Mouse (Mus musculus): ENCODE results near the gene Btbd9. TPM values are rescaled to one million over a fixed set of nuclear protein-coding genes. Genes with fewer than 3 reads are reported as not detected.

Btbd9 gene
- polyA plus RNA-seq, 1 experiment from 2014 or later: 59.8 TPM

DNA sequence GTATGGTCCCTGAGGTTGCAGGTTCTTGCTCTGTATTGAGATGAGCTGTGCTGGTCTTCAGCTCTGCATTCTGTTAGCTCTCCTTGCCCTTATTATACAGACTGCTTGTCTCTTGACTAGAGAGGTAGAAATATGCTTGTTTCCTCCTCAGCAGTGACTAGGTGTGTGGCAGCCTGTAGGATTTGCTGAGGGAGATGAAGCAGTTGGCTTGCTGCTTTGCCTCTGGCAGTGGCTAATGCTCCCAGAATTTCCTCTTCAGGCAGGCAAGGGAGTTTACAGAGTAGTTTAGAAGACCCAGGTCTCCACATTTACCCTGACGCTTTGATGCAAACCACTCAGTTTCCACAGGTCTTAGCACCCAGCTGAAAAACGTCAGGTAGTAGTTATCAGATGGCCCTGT is 382.7 kb downstream of the Btbd9 start:
- Histone ChIP-seq H3K27me3 (ENCODE audit: insufficient read depth, poor library complexity, severe bottlenecking) (no peaks in the 10 kb centered on the region), H3K27ac (peak overlapping the region; percentile 69), H3K4me1 (peaks cover 98% of the 10 kb centered on the region), H3K36me3 (peaks cover 13% of the 10 kb centered on the region), H3K9me3 (no peaks in the 10 kb centered on the region), H3K4me3 (no peak overlapping the region)
- DNase-seq (ENCODE audit: low spot score): peak; percentile 53
- WGBS: 39% methylated on average over 2 of the region's 2 CpGs

DNA sequence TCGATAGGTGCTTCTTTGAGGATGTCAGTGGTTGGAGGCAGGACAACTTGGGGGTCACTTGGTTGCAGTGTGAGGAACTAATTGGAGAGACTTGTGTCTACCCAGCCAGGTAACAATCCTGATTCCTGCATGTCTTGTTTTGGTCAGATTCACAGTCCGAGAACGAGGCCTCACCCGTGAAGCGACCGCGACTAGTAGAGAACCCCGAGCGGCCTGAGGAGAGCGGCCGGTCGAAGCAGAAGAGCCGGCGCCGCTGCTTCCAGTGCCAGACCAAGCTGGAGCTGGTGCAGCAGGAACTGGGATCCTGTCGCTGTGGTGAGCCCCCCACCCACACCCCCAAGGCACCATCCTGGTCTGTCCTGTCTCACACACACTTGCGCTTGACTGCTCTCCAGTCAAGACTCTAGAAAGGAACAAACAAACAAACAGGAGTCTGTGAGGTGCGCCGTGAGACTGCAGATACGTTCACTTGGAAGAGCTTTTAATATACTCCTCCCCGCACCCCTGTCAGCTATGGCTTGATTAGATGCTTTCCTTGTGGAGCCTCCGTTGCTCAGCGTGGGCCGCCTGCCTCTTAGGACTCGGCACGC is 383.8 kb downstream of the Btbd9 start:
- Histone ChIP-seq H3K9me3 (no peaks in the 10 kb centered on the region), H3K27me3 (ENCODE audit: insufficient read depth, poor library complexity, severe bottlenecking) (no peaks in the 10 kb centered on the region), H3K4me3 (no peak overlapping the region), H3K4me1 (peaks cover 98% of the 10 kb centered on the region), H3K27ac (peak overlapping the region; percentile 37; the same call in 1 of the 2 replicates), H3K36me3 (peaks cover 13% of the 10 kb centered on the region)
- DNase-seq (ENCODE audit: low spot score): peak; percentile 69
- WGBS: 87% methylated on average over 26 of the region's 26 CpGs

DNA sequence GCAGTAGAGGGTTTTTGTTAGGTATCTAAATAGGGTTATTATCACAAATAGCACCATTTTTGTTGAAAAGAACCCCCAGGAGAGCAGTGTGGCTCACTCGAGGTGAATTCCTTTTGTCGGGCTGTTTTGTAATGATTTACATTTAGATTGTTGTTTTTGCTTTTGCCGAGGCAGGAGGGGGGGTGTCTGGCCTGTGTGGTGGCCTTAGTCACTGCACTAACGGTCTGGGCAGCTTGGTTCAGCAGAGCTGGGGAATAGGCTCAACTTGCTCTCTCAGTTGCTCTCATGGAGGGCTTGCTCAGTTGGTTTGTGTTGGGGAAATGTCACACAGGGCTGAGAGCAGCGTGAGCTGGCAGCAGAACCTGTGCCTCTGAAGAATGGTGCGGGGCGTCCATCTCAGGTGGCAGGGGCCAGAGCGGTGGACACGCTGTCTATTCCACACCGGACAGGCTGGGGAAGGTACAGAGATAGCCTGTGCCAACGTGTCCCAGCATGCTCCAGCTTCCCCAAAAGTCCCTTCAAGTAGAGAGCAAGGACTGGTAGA is 385.1 kb downstream of the Btbd9 start:
- H3K4me3 ChIP-seq: no peak overlapping the region
- peaks cover 96% of the 10 kb centered on the region for H3K4me1 ChIP-seq
- H3K27me3 ChIP-seq (ENCODE audit: insufficient read depth, poor library complexity, severe bottlenecking): no peaks in the 10 kb centered on the region
- peak overlapping the region; percentile 37 for H3K27ac ChIP-seq
- DNase-seq (ENCODE audit: low spot score): peak; percentile 66
- H3K9me3 ChIP-seq: no peaks in the 10 kb centered on the region
- WGBS: 70% methylated on average over 11 of the region's 11 CpGs
- H3K36me3 ChIP-seq: peaks cover 13% of the 10 kb centered on the region

DNA sequence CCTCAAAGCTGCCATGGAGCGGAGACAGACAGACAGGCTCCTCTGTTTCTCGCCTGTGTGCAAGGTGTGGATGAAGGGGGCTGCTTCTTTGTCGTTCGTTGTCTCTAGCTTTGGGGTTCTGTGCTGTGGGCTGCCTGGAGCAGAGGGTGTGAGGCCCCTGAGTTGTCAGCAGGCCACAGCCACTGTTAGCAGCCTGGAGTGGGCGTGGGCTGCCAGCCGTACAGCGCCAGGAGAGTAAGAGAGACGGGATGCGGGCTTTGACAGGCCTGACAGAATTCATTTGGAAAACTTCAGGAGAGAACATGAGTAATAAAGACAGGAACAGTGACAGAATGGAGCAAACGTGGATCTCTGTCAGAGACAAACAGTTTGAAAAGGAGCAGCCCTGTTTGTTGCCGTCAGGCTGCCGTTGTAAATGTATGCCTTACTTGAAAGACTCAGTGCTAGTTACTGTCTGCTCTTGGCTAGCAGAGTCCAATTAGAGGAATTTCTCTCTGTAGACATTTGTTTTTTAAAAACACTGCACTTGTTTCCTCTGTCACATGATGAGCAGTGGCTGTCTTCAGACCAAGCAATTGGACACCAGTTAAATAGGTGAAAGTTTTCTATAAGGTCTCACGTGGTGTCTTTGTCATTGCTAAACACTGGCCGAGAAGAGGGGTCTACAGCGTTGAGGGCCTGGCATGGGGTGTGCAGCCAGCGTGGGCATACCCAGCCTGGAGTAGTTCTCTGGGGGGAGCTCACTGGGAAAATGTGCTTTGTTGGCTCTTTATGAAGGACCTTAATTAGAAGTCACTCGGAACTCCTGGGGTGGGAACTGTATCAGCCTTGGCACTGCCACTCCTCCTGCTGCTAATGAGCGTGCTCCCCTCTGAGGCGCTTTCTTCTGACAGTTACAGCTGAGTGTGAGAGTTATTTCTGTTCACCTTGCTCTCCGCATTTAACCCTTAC is 388.0 kb downstream of the Btbd9 start:
- Histone ChIP-seq H3K27me3 (ENCODE audit: insufficient read depth, poor library complexity, severe bottlenecking) (no peaks in the 10 kb centered on the region), H3K4me3 (peak overlapping the region; percentile 37), H3K4me1 (peaks cover 73% of the 10 kb centered on the region), H3K27ac (peak overlapping the region; percentile 75), H3K36me3 (peaks cover 8% of the 10 kb centered on the region), H3K9me3 (no peaks in the 10 kb centered on the region)
- WGBS: 25% methylated on average over 20 of the region's 20 CpGs
- peak; percentile 80 for DNase-seq (ENCODE audit: low spot score)

DNA sequence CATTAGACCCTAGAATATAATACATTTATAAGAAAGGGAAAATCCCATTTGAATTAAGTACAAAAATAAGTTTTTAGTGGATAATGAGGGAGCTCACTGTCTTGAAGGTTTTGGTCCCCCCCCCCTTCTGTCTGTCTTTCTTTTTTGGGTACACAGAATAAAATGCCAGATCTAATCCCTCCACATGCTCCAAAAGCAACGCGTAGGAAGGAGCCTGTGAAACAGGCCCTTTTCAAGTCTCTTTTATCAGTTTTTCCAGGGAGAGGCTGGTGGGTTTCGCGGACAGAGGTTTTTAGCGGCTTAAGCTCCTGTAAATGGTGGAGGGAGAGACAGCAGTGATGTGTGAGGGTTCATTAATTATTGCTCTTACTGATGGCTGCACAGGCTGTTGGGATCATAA is 388.7 kb downstream of the Btbd9 start:
- DNase-seq (ENCODE audit: low spot score): no peak
- Histone ChIP-seq H3K4me3 (peak overlapping the region; percentile 37; the same call in 1 of the 2 replicates), H3K4me1 (peaks cover 66% of the 10 kb centered on the region), H3K9me3 (no peaks in the 10 kb centered on the region), H3K27me3 (ENCODE audit: insufficient read depth, poor library complexity, severe bottlenecking) (no peaks in the 10 kb centered on the region), H3K27ac (peak overlapping the region; percentile 75), H3K36me3 (peaks cover 2% of the 10 kb centered on the region; the same call in 1 of the 2 replicates)
- 21% methylated on average over 5 of the region's 5 CpGs for WGBS

DNA sequence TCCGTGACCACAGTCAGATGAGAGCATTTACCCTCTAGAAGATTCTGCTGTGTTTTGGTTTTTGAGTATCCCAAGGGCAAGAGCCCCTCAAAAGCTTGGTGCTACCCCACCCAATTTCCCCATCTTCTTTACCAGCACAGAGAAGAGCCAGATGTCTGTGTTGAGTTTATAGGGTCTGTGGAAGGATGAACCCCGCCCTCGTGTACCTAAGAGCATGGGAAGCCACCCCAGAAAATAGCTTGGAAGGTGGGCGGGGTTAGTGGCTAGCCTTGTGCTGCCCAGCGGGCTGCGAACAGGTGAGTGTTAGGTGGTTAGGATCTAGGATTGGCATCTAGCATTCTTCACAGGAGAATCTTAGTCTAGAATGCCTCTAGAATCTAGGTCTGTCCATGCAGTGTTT is 389.1 kb downstream of the Btbd9 start:
- DNase-seq (ENCODE audit: low spot score): peak; percentile 63
- Histone ChIP-seq H3K36me3 (no peaks in the 10 kb centered on the region), H3K4me3 (no peak overlapping the region), H3K9me3 (no peaks in the 10 kb centered on the region), H3K4me1 (peaks cover 65% of the 10 kb centered on the region), H3K27me3 (ENCODE audit: insufficient read depth, poor library complexity, severe bottlenecking) (no peaks in the 10 kb centered on the region), H3K27ac (no peak overlapping the region)
- WGBS: 84% methylated on average over 6 of the region's 6 CpGs

DNA sequence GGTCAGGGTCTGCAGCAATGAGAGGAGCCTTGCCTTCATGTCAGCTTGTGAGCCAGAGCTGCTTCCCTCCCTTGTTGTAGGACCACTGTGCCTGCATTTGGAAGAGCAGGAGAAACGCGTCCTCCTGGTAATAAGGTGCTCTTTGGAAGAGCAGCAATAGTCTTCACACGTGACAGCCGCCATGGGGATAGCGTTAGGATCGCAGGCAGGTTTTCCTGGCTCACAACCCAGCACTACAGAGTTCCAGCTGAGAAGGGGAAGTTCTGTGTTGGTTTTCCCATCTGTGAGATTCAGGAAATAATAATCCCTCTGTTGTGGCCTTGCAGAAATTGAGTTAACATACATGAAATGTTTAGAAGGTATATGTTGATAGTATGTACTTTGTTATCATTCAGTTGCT is 392.7 kb downstream of the Btbd9 start:
- Histone ChIP-seq H3K4me3 (no peak overlapping the region), H3K9me3 (no peaks in the 10 kb centered on the region), H3K36me3 (no peaks in the 10 kb centered on the region), H3K27me3 (ENCODE audit: insufficient read depth, poor library complexity, severe bottlenecking) (no peaks in the 10 kb centered on the region), H3K4me1 (peaks cover 34% of the 10 kb centered on the region), H3K27ac (no peak overlapping the region)
- WGBS: 94% methylated on average over 6 of the region's 6 CpGs
- peak; percentile 43 for DNase-seq (ENCODE audit: low spot score)

DNA sequence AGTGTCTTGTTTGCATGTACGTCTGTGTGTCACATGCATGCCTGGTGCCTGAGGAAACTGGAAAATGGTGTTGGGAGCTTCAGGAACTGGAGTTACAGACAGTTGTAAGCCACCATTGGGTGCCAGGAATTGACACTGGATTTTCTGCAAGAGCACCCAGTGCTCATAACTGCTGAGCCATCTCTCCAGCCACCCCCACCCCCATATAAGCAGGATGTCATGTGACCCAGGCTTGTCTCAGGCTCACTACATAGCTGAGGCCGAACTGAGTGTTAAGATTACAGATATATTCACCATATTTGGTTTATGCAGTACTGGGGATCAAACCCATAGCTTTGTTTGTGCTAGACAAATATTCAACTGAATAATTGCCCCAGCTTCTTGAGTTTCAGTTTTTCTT is 394.2 kb downstream of the Btbd9 start:
- H3K27me3 ChIP-seq (ENCODE audit: insufficient read depth, poor library complexity, severe bottlenecking): no peaks in the 10 kb centered on the region
- H3K4me3 ChIP-seq: no peak overlapping the region
- no peak overlapping the region for H3K27ac ChIP-seq
- H3K36me3 ChIP-seq: peaks cover 8% of the 10 kb centered on the region; the same call in 1 of the 2 replicates
- DNase-seq (ENCODE audit: low spot score): no peak
- peaks cover 29% of the 10 kb centered on the region for H3K4me1 ChIP-seq
- WGBS: 71% methylated on average over 2 of the region's 2 CpGs
- H3K9me3 ChIP-seq: no peaks in the 10 kb centered on the region

DNA sequence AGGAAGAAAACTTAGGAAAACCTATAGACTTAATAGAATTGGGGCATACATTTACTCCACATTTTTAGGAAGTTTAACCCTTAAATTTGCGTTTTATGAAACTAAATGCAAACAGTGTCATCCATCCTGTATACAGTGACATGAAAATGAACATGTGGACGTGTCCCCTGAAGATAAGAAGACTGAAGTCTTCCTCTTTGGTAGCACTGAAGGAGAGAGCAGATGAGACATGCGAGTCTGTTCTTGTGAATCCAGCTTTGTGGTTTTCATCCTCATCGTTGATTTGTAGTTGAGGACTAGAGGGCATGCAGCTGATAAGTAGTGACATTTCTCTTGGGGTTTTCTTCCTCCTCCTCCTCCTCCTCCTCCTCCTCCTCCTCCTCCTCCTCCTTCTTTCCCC is 394.7 kb downstream of the Btbd9 start:
- H3K9me3 ChIP-seq: no peaks in the 10 kb centered on the region
- H3K27me3 ChIP-seq (ENCODE audit: insufficient read depth, poor library complexity, severe bottlenecking): no peaks in the 10 kb centered on the region
- H3K4me1 ChIP-seq: peaks cover 24% of the 10 kb centered on the region
- no peak for DNase-seq (ENCODE audit: low spot score)
- no peak overlapping the region for H3K4me3 ChIP-seq
- no peak overlapping the region for H3K27ac ChIP-seq
- peaks cover 8% of the 10 kb centered on the region; the same call in 1 of the 2 replicates for H3K36me3 ChIP-seq
- 73% methylated on average over 4 of the region's 4 CpGs for WGBS

DNA sequence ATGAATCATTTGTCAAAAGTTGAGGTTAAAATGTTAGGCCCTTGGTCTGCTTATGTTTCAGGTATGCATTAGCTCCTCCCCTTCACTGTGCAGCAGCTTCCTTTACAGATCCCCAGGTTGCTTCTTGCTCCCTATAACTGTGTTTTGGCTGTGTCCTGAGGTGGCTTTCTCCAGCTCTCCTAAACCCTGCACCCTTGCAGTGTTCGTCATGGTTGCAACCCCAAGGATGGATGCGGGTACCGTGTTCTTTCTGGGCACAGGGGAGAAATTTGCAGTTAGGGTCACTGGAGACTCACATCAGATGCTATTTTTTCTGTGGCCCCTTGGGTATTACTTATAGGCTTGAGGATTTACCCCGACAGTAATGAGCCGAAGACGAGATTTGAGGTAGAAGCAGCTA is 396.1 kb downstream of the Btbd9 start:
- Histone ChIP-seq H3K36me3 (peaks cover 8% of the 10 kb centered on the region; the same call in 1 of the 2 replicates), H3K4me3 (no peak overlapping the region), H3K9me3 (no peaks in the 10 kb centered on the region), H3K27me3 (ENCODE audit: insufficient read depth, poor library complexity, severe bottlenecking) (no peaks in the 10 kb centered on the region), H3K4me1 (peaks cover 17% of the 10 kb centered on the region; the same call in 1 of the 2 replicates), H3K27ac (no peak overlapping the region)
- 91% methylated on average over 6 of the region's 6 CpGs for WGBS
- DNase-seq (ENCODE audit: low spot score): peak; percentile 57

DNA sequence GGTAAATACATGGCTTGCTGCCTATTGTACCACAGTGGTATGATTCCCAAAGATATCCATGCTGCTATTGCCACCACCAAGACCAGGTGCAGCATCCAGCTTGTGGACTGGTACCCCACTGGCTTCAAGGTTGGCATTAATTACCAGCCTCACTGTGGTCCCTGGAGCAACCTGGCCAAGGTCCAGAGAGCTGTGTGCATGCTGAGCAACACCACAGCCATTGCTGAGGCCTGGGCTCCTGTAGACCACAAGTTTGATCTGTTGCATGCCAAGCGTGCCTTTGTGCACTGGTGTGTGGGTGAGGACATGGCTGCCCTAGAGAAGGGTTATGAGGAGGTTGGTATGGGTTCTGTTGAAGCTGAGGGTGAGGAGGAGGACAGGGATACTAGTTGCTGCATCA is 397.9 kb downstream of the Btbd9 start:
- H3K9me3 ChIP-seq: no peaks in the 10 kb centered on the region
- peaks cover 17% of the 10 kb centered on the region; the same call in 1 of the 2 replicates for H3K4me1 ChIP-seq
- H3K36me3 ChIP-seq: peaks cover 8% of the 10 kb centered on the region; the same call in 1 of the 2 replicates
- no peaks in the 10 kb centered on the region for H3K27me3 ChIP-seq (ENCODE audit: insufficient read depth, poor library complexity, severe bottlenecking)
- no peak for DNase-seq (ENCODE audit: low spot score)
- no peak overlapping the region for H3K27ac ChIP-seq
- no peak overlapping the region for H3K4me3 ChIP-seq
- WGBS: 92% methylated on average over 1 of the region's 1 CpGs

DNA sequence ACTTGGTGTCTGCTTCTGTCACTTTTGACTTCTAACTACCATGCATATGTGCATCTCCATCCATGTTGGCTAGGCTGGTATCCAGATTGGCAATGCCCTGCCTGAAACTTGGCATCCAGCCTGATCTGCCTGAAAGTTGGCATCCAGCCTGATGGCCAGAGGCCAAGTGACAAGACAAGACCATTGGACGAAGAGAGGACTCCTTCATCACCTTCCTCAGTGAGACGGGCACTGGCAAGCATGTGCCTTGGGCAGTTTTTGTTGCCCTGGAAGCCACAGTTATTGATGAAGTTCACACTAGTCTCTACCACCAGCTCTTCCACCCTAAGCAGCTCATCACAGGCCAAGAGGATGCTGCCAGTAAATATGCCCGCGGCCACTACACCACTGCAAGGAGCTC is 398.9 kb downstream of the Btbd9 start:
- H3K9me3 ChIP-seq: no peaks in the 10 kb centered on the region
- H3K4me3 ChIP-seq: no peak overlapping the region
- H3K27me3 ChIP-seq (ENCODE audit: insufficient read depth, poor library complexity, severe bottlenecking): no peaks in the 10 kb centered on the region
- 94% methylated on average over 4 of the region's 4 CpGs for WGBS
- H3K36me3 ChIP-seq: peaks cover 8% of the 10 kb centered on the region; the same call in 1 of the 2 replicates
- H3K4me1 ChIP-seq: peaks cover 16% of the 10 kb centered on the region; the same call in 1 of the 2 replicates
- H3K27ac ChIP-seq: no peak overlapping the region
- DNase-seq (ENCODE audit: low spot score): no peak

Measured in heart, embryonic 10.5 days (tissue).